Mouse (Mus musculus) CD4-positive, CD25-positive, alpha-beta regulatory T cell, adult 9 weeks (primary cell): ENCODE data around the gene Bloc1s6. TPM values are rescaled to one million over a fixed set of nuclear protein-coding genes. Genes with fewer than 3 reads are reported as not detected.

Experiments used
- polyA plus RNA-seq: library from polyadenylated mRNA; unstranded; fragments of 100-300 nt; shearing (Covaris generic); gene quantifications from one replicate; pipeline ENCODE4 v1.2.1, GENCODE M21; 2017

Gene Bloc1s6
- polyA plus RNA-seq: 64.4 TPM

DNA sequence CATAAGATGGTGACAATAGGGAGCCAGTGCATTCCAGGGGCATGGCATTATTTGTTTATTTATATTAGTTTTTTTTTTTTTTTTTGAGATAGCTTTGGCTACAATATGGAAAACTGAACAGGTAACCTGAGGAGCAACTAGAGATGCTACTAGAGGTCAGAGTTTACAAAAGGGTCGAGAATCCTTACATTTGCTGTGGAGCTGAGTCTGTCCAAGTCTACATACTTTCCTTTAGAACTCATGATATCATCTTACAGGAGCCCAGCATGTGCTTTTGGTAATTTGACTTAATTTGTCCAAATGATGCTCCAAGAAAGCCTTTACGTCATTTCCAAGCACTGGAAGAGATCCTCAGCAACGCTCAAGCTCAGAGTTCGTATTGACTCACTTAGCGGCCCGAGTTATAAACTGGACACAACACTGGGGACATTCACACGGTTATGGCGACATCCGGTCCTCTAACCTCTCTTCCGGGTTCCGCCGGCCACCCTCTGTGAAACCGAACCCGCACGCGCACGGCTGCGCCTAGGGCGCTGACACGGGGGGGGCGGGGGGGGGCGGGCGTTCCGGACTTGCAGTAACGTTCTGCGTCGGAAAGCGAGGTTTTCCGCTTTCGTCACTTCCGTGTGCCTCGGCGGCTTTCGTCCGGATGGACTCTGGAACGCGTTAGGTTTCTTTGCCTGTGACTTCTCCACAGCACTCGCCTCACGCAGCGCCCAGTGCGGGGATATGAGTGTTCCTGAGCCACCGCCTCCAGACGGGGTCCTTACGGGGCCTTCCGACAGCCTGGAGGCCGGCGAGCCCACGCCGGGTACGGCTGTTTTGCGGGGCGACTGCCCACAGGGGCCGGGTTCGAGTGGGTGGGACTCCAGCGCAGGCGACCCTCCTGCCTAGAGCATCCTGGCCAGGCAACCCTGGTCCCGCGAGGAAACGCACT, at the start of gene Bloc1s6:
TSS of gene Bloc1s6 (plus strand) at position 610 of the 937 bp plus-strand sequence.

DNA sequence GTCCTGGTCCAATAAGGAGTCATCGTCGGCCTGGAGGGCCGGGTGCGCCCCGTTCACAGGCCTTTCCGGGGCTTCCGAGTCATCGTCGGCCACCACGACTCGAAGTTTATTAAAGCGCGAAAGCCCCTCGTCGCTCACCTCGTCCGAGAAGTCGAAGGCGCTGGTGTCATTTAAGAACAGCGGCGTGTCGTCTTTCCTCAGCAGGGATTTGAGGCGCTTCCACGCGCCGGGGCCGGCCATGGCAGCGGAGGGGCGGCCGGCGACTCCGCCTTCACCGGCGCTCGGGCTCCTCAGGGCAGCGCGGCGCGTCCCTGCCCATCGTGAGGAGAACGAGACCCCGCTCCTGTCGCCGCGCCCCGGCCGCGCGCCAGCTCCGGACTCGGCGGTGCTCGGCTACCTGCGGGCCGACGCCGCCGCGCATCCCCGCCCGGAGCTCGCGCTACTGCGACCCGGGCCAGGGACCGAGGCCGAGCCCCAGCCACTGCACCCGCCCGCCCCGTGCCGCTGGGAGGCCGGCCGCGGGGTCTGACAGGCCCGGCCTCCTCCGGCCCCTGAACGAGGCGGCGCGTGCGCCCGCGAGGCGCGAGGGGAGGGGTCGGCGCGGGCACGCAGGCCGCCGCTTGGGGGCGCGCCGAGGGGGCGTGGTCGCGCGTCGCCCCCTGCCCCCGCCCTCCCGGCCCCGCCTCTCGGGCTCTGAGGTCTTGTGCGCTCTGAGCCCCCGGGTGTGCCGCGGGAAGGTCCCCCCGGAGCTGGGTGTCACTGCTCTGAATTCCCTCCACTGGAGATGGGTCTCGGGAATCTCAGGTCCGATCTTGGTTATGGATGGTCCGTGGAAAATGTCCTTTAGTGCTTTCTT, 35.9 kb upstream of the Bloc1s6 start, which contains the start of gene Slc30a4:
TSS of gene Slc30a4 (minus strand) at position 483 of the 856 bp plus-strand sequence.

GRCm38 (mm10) chr2:122765071-122765793, 26.9 kb downstream of the Bloc1s6 start, which contains the start of gene Sqor:
TSS of gene Sqor (plus strand) at chr2:122765237.

Other genes with a start within 250 kb of the Bloc1s6 start
- 0.51 TPM for gene Gatm, start 127.2 kb upstream of the Bloc1s6 start, polyA plus RNA-seq
- not detected for gene AA467197, start 101.5 kb upstream of the Bloc1s6 start, polyA plus RNA-seq
- 0.41 TPM for gene Slc30a4, start 35.8 kb upstream of the Bloc1s6 start, polyA plus RNA-seq
- 26.5 TPM for gene Sqor, start 26.7 kb downstream of the Bloc1s6 start, polyA plus RNA-seq